Mouse (Mus musculus) liver, embryonic 14.5 days (tissue): ENCODE measurements around the gene Pacrg. TPM values are rescaled to one million over a fixed set of nuclear protein-coding genes. Genes with fewer than 3 reads are reported as not detected.

ENCODE experiments used
- ATAC-seq: fragments of 200-750 bp; cut with Nextera tagmentation; 2 replicates; pipeline ENCODE4 v1.8.0; 2017; ENCODE audit warnings: moderate number of reproducible peaks, mild to moderate bottlenecking, moderate library complexity; ENCODE audit not compliant: insufficient read depth
- DNase-seq, 3 experiments: peaks; one replicate each; pipeline ENCODE4 v3.0.0-alpha.2; 2012 to 2013; ENCODE audit warnings: low read depth in 3 of 3, low spot score in 3 of 3
- H3K27ac ChIP-seq: fragments of 300-500 bp; sonication (generic); 2 replicates; pipeline ENCODE4 v1.5.1; 2014; ENCODE audit warnings: moderate library complexity, mild to moderate bottlenecking, control low read depth, inconsistent platforms
- H3K27me3 ChIP-seq: fragments of 300-500 bp; sonication (generic); 2 replicates; pipeline ENCODE4 v1.6.1; 2014; ENCODE audit warnings: mild to moderate bottlenecking, low read length, moderate library complexity; ENCODE audit not compliant: control insufficient read depth, insufficient read depth
- H3K36me3 ChIP-seq: fragments of 300-500 bp; sonication (generic); replicated peaks from 2 replicates; pipeline ENCODE4 v1.6.1; 2014; ENCODE audit warnings: low read depth; ENCODE audit not compliant: control insufficient read depth, insufficient read depth
- H3K4me1 ChIP-seq, 2 experiments: fragments of 200-500 bp in 1 of 2; fragments of 300-500 bp in 1 of 2; sonication (generic) in 1 of 2; replicated peaks; 2 replicates each; pipeline ENCODE4 v1.6.1; 2012 to 2014; ENCODE audit warnings: antibody characterized with exemption in 1 of 2, inconsistent platforms in 1 of 2, low read length in 1 of 2; ENCODE audit not compliant: control insufficient read depth in 2 of 2, insufficient read depth in 2 of 2
- H3K4me2 ChIP-seq: fragments of 300-500 bp; sonication (generic); 2 replicates; pipeline ENCODE4 v1.6.1; 2014; ENCODE audit warnings: low read depth, mild to moderate bottlenecking, control low read depth, moderate library complexity
- H3K4me3 ChIP-seq, 2 experiments: fragments of 200-500 bp in 1 of 2; fragments of 300-500 bp in 1 of 2; sonication (generic) in 1 of 2; 2 replicates each; pipeline ENCODE4 v1.5.1; 2012 to 2014; ENCODE audit warnings: low read depth in 2 of 2, low read length in 2 of 2, mild to moderate bottlenecking in 2 of 2, control low read depth in 1 of 2, inconsistent platforms in 1 of 2, moderate library complexity in 1 of 2; ENCODE audit not compliant: insufficient read depth in 1 of 2
- H3K9ac ChIP-seq: fragments of 300-500 bp; sonication (generic); replicated peaks from 2 replicates; pipeline ENCODE4 v1.6.1; 2014; ENCODE audit warnings: mild to moderate bottlenecking, control low read depth, moderate library complexity
- H3K9me3 ChIP-seq: fragments of 300-500 bp; sonication (generic); 2 replicates; pipeline ENCODE4 v1.6.1; 2016; ENCODE audit warnings: low read length, mixed read lengths; ENCODE audit not compliant: control insufficient read depth
- CTCF ChIP-seq: IDR thresholded peaks from 2 replicates; pipeline ENCODE4 v1.5.1; 2016; ENCODE audit warnings: antibody characterized with exemption, low read depth, control low read depth
- EP300 ChIP-seq: IDR thresholded peaks from 2 replicates; pipeline ENCODE4 v1.6.1; 2016; ENCODE audit warnings: antibody characterized with exemption, low read depth
- WGBS: fragments of 180-500 bp; shearing (Covaris S2); extraction: QIAGEN DNeasy Blood & Tissue Kit; methylation state at CpG from one replicate; pipeline ENCODE4 v1.1.7; 2014; ENCODE audit not compliant: insufficient replicate concordance; 5-methylcytosine and 5-hydroxymethylcytosine counted together
- polyA plus RNA-seq, 2 experiments: library from polyadenylated mRNA; depleted of rRNA in 1 of 2; stranded (reverse) in 1 of 2; unstranded in 1 of 2; fragments of >200 nt; fragmentation: Nextera tagmentation in 1 of 2; extraction: Ambion mirVana in 1 of 2; gene quantifications; 2 replicates each; pipeline versions ENCODE4 v1.2.1 to v1.2.3; 2012 to 2014

Gene Pacrg
- polyA plus RNA-seq, 2 experiments = 0.04 TPM; not detected in 1

- WGBS = 70% methylated on average over 3 of the region's 3 CpGs
- DNase-seq (no peak), ATAC-seq (no peak)
- Histone ChIP-seq H3K4me1 (no peaks in the 10 kb centered on the region), H3K4me3 (no peak overlapping the region), H3K9ac (no peak overlapping the region), H3K27ac (no peak overlapping the region), H3K36me3 (no peaks in the 10 kb centered on the region), H3K4me2 (no peak overlapping the region), H3K27me3 (no peaks in the 10 kb centered on the region), H3K9me3 (no peaks in the 10 kb centered on the region)
- TF ChIP-seq EP300 = no peak
- TF ChIP-seq CTCF = no peak
These were observed 220.2 kb downstream of the Pacrg start for GRCm38 (mm10) chr17:10619881-10620280.

- Histone ChIP-seq H3K9ac (no peak overlapping the region), H3K27ac (no peak overlapping the region), H3K4me2 (no peak overlapping the region), H3K4me1 (no peaks in the 10 kb centered on the region), H3K9me3 (no peaks in the 10 kb centered on the region), H3K36me3 (no peaks in the 10 kb centered on the region), H3K27me3 (no peaks in the 10 kb centered on the region), H3K4me3 (no peak overlapping the region)
- ATAC-seq (no peak), DNase-seq (no peak)
- 42% methylated on average over 4 of the region's 4 CpGs for WGBS
- TF ChIP-seq CTCF = no peak
- TF ChIP-seq EP300 = no peak
These were observed 222.5 kb downstream of the Pacrg start for GRCm38 (mm10) chr17:10617656-10618055.

GRCm38 (mm10) chr17:10615611-10616010, 224.5 kb downstream of the Pacrg start:
- Histone ChIP-seq H3K9ac (no peak overlapping the region), H3K27ac (no peak overlapping the region), H3K9me3 (no peaks in the 10 kb centered on the region), H3K4me3 (no peak overlapping the region), H3K4me2 (no peak overlapping the region), H3K36me3 (no peaks in the 10 kb centered on the region), H3K4me1 (no peaks in the 10 kb centered on the region), H3K27me3 (no peaks in the 10 kb centered on the region)
- DNase-seq = no peak
- no peak for TF ChIP-seq CTCF
- no peak for ATAC-seq
- WGBS = 75% methylated on average over 7 of the region's 7 CpGs

GRCm38 (mm10) chr17:10614696-10615095, 225.4 kb downstream of the Pacrg start:
- Histone ChIP-seq H3K27ac (no peak overlapping the region), H3K9ac (no peak overlapping the region), H3K36me3 (no peaks in the 10 kb centered on the region), H3K4me2 (no peak overlapping the region), H3K27me3 (no peaks in the 10 kb centered on the region), H3K4me3 (no peak overlapping the region), H3K9me3 (no peaks in the 10 kb centered on the region), H3K4me1 (no peaks in the 10 kb centered on the region)
- TF ChIP-seq CTCF = no peak
- whole genome bisulfite sequencing = 49% methylated on average over 6 of the region's 6 CpGs
- DNase-seq (no peak), ATAC-seq (no peak)

- Histone ChIP-seq H3K4me3 (no peak overlapping the region), H3K27me3 (no peaks in the 10 kb centered on the region), H3K36me3 (no peaks in the 10 kb centered on the region), H3K27ac (no peak overlapping the region), H3K4me2 (no peak overlapping the region), H3K9me3 (no peaks in the 10 kb centered on the region), H3K9ac (no peak overlapping the region), H3K4me1 (no peaks in the 10 kb centered on the region)
- DNase-seq = no peak
- 36% methylated on average over 3 of the region's 3 CpGs for WGBS
- no peak for ATAC-seq
- TF ChIP-seq CTCF = no peak
These were observed 228.5 kb downstream of the Pacrg start for GRCm38 (mm10) chr17:10611626-10612025.

- no peaks in the 10 kb centered on the region for H3K9me3 ChIP-seq
- WGBS = 52% methylated on average over 4 of the region's 4 CpGs
- no peaks in the 10 kb centered on the region for H3K36me3 ChIP-seq
- no peak overlapping the region for H3K27ac ChIP-seq
- no peak overlapping the region for H3K9ac ChIP-seq
- no peaks in the 10 kb centered on the region for H3K27me3 ChIP-seq
- ATAC-seq (no peak), DNase-seq (no peak)
- H3K4me2 ChIP-seq = no peak overlapping the region
- no peak overlapping the region for H3K4me3 ChIP-seq
- H3K4me1 ChIP-seq = no peaks in the 10 kb centered on the region
- no peak for TF ChIP-seq EP300
- no peak for TF ChIP-seq CTCF
These were observed 232.0 kb downstream of the Pacrg start for GRCm38 (mm10) chr17:10608146-10608545.
